Mouse (Mus musculus): ENCODE results near the gene Csf2rb.
A peak's percentile ranks its signal among the peaks of the same experiment; 100 is the strongest.
"Not testable (repeated sequence)": the region's sequence is repeated elsewhere in the genome, so short reads cannot be mapped to it uniquely, and the experiment has no call there.

Csf2rb gene

DNA sequence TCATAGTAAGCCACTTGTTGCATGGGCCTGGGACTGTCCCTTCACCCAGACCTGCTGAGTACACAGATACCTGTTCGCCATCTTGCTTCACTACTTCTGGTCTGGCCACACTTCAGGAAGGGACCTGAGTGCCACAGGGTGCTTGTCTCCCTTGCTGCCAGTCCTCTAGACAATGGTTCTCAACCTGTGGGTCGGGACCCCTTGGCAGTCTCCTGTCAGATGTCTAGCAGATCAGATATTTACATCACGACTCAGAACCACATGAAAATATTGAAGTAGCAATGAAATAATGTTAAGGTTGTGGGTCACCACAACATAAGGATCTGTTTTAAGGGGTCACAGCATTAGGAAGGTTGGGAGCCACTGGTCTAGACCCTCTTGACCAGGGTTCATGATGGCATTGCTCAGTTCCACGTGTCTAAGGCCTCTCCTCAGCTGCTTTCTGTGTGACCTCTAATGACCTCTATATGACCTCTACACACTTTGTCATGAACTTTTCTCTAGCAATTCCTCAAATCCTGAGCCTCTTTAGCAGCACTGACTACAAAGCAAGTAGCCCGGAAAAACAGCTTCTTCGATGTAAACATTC, 2.3 kb downstream of the Csf2rb start:
- not testable (repeated sequence) for DNase-seq (ENCODE audit: low read depth, low spot score)

DNA sequence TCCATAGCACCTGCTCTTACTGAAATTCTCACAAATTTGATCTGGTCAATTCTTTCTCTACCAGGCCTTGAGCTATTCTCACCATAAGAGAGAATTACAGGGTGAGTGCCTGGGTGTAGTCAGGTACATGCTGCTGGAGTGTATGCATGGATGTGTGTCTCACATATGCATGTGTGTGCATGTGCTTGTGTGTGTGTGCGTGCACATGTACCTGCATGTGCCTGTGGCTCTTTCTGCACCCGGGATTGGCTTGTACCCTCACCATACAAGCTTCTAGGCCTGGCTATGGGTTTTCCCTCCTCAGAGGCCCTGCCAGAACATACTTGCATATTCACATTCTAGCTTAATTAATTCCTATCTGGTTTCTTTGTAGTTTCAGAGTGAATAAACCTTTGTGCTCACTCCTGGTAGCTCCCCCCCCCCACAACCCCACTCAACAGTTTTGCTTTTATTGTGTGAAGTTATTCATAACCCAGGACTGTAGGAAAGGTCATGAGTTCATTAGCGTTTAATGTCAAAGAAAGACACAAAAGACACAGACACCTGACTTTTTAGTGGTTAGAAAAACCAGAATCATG, 3.1 kb downstream of the Csf2rb start:
- no peak for DNase-seq (ENCODE audit: low read depth, low spot score)

DNA sequence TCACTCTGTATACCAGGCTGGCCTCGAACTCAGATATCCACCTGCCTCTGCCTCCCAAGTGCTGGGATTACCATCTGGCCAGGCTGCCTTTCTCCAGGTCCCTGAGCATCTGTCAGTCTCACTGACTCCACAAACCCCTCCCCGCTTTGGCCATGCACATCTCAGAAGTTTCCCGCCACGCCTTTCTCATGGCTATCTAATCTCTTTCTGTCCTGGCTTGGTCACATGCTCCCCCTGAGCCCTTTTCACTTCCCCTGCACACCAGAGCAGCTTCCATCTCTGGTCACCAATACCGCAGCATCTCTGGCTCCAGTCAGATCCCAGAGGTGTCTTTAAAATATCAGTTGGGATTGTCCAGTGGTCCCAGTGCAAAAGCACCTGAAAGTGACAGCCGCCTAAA, 4.4 kb downstream of the Csf2rb start:
- DNase-seq (ENCODE audit: low read depth, low spot score) = not testable (repeated sequence)

DNA sequence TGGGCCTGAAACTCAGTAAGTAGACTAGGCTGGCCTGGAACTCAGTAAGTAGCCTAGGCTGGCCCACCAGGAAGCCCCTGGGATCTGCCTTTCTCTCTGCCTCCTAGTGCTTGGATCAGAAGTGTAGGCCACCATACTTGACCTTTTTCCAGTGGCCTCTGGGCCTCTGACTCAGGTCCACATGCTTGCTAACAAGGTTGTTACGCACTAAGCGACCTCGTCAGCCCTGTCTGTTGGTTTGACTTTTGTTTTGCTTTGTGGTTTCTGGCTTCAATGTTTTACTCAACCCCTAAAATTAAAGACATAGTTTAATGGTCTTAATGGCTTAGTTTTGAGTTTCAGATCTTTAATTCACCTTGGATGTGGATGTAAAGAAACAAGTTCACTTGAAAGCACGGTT, 5.2 kb downstream of the Csf2rb start:
- no peak for DNase-seq (ENCODE audit: low read depth, low spot score)

DNA sequence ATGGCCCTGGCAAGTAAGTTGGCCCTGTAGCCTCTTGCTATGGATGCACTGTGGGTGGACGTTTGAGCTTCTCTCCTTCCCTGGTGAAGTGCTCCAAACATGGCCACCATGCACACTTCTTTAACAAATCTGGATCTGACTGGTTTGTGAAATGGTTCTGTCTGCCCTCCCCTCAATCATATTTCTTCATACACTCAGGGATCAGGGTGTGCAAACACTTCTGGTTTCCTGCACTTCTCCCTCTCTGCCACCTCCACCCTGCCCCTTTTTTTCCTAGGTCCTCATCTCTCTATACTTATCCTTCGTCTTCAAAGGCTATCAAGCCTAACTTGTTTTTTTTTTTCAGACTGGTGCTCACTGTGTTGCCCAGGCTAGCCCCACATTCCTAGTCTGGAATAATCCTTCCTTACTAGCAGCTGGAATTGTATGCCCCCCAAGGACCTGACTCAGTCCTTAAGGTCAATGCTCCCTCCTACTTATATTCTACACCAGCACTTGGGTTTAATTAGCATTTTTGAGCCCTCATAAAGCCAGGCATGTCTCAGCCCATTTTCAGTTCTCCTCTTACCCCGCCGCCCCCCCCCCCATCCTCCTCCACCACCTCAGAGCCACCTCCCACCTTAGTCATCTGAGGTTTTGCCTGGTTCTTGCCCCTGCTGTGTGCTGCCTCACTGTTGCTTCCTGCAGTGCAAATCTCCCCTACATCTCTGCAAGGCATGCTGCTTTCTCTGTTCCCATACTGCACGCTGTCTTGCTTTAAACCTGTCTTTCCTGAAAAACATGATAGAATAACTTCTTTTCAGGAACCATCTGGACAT, 6.2 kb downstream of the Csf2rb start:
- no peak for DNase-seq (ENCODE audit: low read depth, low spot score)

DNA sequence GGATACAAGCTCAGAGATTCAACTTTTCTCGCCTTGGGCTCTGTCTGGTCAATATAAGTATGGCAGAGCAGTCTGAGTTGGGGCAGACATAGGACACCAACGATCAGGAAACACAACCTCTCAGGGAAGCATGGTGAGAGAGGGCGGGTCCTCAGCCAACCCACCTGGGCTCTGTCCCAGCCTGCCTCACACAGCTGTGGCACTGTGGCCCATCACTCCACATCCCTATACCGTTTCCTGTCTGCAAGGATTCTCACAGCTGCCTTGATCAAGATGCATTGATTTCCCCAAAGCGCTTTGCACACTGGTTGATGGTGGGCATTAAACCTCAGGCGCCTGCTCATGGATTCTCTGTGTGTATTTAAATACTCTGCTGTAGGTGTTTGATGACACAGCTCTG, 7.4 kb downstream of the Csf2rb start:
- no peak for DNase-seq (ENCODE audit: low read depth, low spot score)

DNA sequence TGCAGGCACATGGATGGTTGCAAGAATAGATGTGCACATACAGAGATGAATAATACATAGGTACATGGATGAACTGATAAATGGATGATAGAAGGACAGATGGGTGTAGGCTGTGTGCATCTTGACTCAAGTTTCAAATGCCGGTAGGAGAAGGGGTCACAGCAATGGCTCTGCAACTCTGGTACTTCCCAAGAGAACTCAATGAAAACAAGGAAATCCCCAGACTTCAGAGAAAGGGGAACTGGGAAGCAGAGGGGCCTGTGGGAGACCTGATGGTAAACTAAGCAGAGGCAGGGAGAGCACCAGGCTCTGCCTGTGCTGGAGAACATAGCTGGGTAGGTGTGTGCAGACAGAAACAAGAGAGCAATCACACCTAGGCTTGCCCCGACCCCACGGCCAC, 8.8 kb downstream of the Csf2rb start:
- DNase-seq (ENCODE audit: low read depth, low spot score) = no peak

DNA sequence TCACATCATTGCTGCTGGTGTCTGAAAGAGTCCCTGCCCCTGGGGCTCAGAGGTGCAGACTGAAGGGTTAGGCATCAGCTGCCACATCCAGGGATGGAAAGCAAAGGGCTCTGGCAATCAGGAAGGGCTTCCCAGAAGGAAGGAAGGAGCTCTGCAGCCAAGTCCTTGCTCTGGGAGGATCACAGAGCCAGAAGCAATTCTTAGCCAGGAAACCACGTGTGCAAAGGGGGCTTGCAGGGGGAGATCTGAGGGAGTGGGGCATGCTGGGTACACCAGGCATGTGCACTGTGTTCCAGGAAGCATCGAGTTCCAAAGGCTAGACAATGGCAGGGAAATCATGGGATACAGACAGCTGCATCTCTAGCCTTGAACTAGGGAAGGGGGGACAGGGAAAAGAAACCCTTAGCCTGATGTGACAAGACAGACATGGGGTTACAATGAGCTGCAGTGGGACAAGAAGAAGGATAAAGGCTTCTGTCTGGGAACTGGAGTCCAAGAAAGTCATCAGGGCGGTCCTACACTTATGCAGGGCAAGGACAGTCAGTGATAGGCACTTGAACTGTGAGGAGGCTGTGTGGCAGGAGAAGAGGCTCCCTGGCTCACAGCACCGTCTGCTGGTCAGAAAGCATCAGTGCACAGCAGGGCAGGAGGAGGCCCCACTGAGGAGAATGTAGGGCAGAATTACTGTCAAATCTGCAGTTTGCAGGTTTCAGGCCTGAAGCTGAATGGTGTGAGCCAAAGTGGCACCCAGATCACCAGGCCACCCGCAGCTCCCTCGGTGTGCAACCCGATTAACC, 14.3 kb downstream of the Csf2rb start:
- peak; percentile 17 for DNase-seq (ENCODE audit: low read depth, low spot score)

DNA sequence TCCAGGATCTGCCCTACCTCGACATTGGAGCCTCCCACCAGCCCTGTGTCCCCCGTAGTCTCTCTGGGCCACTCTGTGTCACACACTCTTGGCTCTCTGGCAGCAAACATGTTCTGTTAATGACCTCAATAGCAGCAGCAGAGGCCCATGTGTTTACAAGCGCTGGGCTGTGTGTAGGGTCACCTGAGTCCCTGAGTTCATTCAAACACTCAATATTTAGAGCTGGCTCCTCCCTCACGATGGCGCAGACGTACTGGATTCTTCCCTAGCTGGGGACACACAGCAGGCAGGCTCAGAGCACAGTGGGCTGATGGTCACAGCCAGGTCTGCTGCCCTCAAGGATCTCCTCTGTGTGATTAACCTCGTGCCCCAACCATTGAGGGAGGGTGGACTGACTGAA, 15.4 kb downstream of the Csf2rb start:
- not testable (repeated sequence) for DNase-seq (ENCODE audit: low read depth, low spot score)

DNA sequence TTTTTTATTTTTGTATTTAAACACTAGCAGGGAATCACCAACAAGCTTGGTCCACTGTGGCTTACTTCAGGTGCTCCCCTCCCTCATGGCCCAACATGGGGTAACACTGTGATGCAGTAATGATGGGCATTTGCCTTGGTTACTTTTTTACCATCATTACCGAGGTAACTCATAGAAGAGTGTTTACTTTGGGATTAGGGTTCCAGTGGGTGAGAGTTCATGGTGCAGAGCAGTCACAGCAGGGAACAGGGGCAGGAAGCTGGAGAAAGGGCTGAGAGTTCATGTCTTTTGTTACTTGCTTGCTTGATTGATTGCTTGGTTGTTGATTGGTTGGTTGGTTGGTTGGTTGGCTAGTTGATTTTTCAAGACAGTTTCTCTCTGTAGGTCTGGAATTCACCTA, 18.1 kb downstream of the Csf2rb start:
- DNase-seq (ENCODE audit: low read depth, low spot score) = no peak

DNA sequence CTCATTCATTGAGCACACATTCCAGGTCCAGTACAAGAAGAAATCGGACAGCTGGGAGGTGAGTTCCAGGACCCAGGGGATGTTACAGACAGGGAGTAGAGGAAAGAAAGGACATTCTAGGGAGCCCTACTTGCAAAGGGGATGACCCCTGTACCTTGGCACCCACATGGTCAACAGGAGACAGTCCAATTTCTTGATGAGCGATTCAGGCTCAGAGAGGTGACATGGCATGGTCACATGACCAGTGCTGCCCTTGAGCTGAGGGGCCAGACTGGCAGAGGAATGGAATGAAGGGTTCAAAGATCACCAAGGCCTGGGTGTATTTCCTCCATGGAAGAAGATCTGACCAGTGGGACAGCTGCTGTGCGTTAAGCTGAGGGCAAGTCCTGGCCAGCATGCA, 19.0 kb downstream of the Csf2rb start:
- no peak for DNase-seq (ENCODE audit: low read depth, low spot score)

DNA sequence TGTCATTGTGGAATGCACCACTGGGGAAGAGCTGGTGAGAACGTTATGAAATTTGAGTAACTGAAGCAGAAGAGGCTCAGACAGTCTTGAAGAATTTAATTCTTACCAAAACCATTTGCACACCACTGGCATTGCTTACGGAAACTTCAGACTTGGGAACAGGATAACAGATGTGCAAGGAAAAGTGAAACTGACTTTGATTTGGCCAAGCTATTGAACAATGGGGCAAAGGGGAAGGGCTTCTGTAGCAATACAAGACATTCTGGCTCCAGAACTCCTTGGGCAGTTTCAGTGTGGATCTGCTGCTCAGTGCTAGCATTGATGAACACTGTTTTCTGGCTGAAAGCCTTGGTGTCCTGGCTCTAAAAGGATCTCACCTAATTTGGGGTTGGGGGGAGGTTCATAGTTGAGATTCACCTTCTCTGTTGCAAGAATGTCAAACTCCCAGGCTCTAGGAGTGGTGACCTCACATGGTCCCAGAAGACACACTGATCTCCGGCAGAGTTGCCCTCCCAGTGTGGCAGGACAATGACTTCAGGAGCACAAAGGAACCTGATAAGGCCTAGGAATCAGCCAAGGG, 26.1 kb downstream of the Csf2rb start:
- DNase-seq (ENCODE audit: low read depth, low spot score) = no peak

DNA sequence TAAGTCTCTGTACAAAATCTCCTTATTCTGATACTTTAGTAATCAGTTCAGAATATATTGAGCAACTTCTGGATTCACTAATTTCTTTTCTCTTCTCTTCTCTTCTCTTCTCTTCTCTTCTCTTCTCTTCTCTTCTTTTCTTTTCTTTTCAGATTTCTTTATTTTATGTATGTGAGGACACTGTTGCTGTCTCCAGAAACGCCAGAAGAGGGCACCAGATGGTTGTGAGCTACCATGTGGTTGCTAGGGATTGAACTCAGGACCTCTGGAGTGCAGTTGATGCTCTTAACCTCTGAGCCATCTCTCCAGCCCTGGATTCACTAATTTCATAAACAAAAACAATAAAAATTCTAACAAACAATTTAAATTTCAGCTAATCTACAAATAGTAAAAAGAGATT, 29.4 kb downstream of the Csf2rb start:
- DNase-seq (ENCODE audit: low read depth, low spot score) = peak; percentile 4

DNA sequence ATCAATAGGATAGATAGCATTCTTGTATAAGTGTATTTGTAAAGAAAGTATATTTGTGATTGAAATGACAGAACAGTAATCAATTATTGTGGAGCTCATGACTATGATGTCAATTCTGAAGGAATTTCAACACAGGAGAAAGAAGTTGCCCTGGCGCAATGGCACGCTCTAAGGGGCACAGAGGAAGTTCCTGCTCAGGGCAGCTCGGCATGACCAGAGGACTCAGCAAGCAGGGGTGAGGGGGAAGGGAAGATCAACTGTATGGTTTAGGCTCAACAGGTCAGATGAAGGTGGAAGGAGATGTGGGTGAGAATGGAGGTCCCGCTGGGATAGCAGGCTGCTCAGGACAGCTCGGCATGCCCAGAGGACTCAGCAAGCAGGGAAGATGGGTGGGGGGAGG, 30.0 kb downstream of the Csf2rb start:
- no peak for DNase-seq (ENCODE audit: low read depth, low spot score)

DNA sequence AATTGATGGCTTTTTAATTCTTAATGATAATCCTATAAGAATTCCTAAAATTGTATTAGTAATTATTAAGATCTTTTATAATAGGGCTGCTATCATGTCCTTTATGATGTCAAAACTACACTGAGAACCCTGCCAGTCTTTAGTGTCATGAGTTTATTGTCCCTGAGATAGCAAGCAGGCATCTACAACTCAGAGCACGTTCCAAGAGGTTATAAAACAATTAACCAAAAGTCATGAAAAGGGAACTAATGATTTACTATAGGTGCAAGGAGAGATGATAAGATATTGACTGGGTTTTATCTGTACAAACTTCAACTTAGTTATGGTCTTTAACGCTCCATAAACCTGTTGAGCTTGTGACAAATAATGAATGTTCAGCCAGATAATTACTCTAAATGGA, 40.4 kb downstream of the Csf2rb start:
- DNase-seq (ENCODE audit: low read depth, low spot score) = no peak

DNA sequence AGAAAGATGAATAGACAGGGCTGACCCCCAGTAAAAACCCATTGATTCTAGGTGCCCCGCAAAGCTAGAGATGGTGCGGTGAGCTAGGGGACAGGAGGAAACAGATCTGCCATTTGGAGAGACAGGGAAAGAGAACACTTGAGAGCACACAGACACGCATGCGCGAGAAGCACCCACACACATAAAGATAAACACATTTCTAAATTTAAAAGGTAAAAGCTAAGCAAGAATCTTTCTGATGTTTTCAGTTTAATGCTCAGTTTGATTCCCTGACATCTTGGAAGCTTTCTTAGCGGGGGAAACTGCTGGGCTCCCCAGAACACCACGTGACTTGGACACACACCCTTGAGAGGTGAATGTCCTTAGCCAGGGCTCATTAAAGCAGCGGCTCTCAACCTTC, 41.3 kb downstream of the Csf2rb start:
- DNase-seq (ENCODE audit: low read depth, low spot score) = no peak

DNA sequence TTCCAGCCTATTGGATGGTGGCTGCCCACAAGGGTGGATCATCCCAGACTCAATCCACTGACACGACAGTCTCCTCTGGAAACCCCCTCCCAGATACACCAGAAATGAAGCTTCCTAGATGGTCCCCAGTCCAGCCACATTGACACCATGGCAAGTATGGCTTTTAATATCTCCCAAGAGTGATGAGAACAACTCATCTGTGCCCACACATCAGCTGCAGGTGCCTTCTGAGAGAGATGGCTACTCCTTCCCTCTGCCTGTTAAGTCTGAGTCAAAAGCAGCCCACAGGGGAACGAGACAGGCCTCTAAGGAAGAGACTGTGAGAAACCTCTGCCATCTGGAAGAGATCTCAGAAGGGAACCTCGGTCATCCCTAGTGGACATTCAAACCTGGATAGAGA, 42.3 kb downstream of the Csf2rb start:
- no peak for DNase-seq (ENCODE audit: low read depth, low spot score)

DNA sequence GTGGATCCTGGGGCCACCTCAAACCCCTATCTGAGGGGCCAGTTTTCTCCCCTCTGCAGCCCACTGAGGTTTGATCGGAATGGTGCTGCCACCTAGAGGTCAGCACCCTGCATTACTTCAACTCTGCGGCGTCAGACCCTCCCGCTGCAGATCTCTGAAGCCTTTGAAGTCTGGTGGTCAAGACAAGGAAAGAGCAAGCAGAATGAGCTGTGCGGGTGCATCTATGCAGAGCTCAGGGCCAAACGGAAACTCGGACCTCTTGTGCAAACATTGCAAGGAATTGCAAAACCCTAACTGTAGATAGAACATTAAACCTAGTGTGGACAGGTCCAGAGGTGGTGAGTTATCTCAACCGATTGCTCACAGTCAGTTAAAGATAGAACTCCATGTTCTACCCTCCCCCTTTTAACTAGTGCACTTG, 43.4 kb downstream of the Csf2rb start:
- DNase-seq (ENCODE audit: low read depth, low spot score) = peak; percentile 42

DNA sequence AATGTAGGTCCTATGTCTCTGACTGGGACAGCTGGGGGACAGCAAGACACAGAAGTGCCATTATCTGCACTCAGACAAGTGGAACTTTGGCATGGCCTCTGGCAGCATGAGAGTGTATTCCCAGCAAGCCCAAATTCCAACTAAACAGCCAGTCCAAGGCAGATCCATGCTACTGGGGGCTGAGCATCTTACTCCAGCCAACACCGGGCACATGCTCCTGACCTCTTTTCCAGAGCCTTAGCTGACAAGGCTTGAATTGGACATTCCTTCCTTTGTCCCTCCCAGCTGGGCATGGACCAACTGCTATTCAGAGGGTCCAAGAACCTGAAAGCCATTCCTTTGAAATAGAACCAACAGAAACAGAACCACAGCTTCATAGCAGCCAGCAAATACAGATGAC, 44.1 kb downstream of the Csf2rb start:
- DNase-seq (ENCODE audit: low read depth, low spot score) = no peak

DNA sequence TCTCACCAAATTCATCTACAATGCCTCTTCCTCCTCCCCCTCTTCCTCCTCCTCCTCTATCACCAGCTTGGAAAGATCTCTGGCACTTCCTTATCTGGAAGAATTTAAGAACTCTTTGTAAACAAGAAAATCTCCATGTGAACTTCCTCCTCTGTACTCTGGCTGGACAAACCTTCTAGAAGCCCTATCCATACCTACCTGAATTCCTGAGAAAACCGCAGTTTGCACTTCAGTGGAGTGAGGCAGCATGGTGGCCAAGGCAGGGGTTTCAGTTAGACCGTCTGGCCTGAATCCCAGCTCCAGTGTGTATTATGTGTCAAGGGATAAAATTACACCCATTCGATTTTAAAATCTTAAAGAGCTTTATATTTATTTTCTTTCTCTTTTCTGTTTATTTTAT, 47.2 kb downstream of the Csf2rb start:
- no peak for DNase-seq (ENCODE audit: low read depth, low spot score)

DNA sequence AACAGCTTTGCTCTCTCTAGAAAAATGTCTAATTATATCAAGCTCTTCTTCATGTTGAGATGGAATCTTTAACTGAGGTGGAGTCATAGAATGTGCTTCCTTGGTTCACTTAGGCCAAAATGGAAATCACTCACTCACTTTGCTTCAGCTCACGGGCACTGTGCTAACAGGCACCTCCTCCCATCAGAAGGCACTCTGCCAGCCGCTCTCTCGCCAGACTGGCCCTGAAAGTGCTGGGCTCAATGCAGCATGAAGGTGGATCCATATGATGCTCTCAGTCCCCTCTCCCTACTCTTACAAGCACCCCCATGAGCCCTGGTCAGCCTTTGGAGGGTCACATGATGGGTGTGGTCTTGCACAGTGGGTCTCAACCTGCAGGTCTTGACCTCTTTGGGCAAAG, 48.7 kb downstream of the Csf2rb start:
- DNase-seq (ENCODE audit: low read depth, low spot score) = no peak

DNA sequence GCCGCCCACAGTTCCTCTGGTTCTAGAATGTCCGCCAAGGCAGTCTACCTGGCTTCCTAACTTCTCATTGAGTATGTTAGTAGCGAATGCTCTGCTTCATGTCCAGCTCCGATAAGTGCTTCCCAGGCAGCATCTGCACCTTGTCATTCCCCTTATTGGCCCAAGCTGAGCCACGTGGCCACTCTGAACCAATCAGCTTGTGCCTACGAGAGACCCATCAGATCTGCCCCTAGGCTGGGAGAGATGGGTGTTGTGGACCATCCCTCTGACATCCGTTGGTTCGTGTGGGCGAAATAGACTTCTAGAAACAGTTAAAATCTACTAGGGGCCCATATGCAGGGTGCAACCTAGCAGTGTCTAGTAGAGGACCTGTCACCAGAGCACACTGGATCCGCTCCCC, 52.3 kb downstream of the Csf2rb start:
- no peak for DNase-seq (ENCODE audit: low read depth, low spot score)
